Mouse (Mus musculus): Measurements from ENCODE around the gene Ccnb1.
"Not testable (repeated sequence)": the region's sequence is repeated elsewhere in the genome, so short reads cannot be mapped to it uniquely, and the experiment has no call there.

Gene Ccnb1

GRCm38 (mm10) chr13:100786414-100786867 is at the start of gene Ccnb1:
Gene Ccnb1, minus strand, starts transcription at chr13:100786570.
- DNase-seq (ENCODE audit: low spot score): peak; percentile 32

GRCm38 (mm10) chr13:100834777-100835176 is 48.4 kb upstream of the Ccnb1 start:
- no peak for DNase-seq (ENCODE audit: low spot score)

GRCm38 (mm10) chr13:100833640-100834002 is 47.3 kb upstream of the Ccnb1 start:
- DNase-seq (ENCODE audit: low spot score): no peak

GRCm38 (mm10) chr13:100832741-100833639 is 46.6 kb upstream of the Ccnb1 start, which contains the start of gene Slc30a5:
Gene Slc30a5, minus strand, starts transcription at chr13:100833427.
- peak; percentile 96 for DNase-seq (ENCODE audit: low spot score)

- DNase-seq (ENCODE audit: low spot score): no peak
These were observed 45.8 kb upstream of the Ccnb1 start for GRCm38 (mm10) chr13:100832188-100832587.

GRCm38 (mm10) chr13:100831123-100831522 is 44.8 kb upstream of the Ccnb1 start:
- DNase-seq (ENCODE audit: low spot score): no peak

- no peak for DNase-seq (ENCODE audit: low spot score)
These were observed 39.4 kb upstream of the Ccnb1 start for GRCm38 (mm10) chr13:100825627-100826410.

- DNase-seq (ENCODE audit: low spot score): no peak
These were observed 38.5 kb upstream of the Ccnb1 start for GRCm38 (mm10) chr13:100824916-100825315.

GRCm38 (mm10) chr13:100824306-100824705 is 37.9 kb upstream of the Ccnb1 start:
- DNase-seq (ENCODE audit: low spot score): no peak

GRCm38 (mm10) chr13:100823863-100824262 is 37.5 kb upstream of the Ccnb1 start:
- DNase-seq (ENCODE audit: low spot score): no peak

- no peak for DNase-seq (ENCODE audit: low spot score)
These were observed 28.1 kb upstream of the Ccnb1 start for GRCm38 (mm10) chr13:100814451-100814850.

GRCm38 (mm10) chr13:100805776-100806175 is 19.4 kb upstream of the Ccnb1 start:
- no peak for DNase-seq (ENCODE audit: low spot score)

GRCm38 (mm10) chr13:100797171-100797570 is 10.8 kb upstream of the Ccnb1 start:
- no peak for DNase-seq (ENCODE audit: low spot score)

- no peak for DNase-seq (ENCODE audit: low spot score)
These were observed 2.7 kb upstream of the Ccnb1 start for GRCm38 (mm10) chr13:100789083-100789482.

- DNase-seq (ENCODE audit: low spot score): not testable (repeated sequence)
These were observed 1.7 kb upstream of the Ccnb1 start for GRCm38 (mm10) chr13:100788057-100788456.

- DNase-seq (ENCODE audit: low spot score): no peak
These were observed 1.1 kb upstream of the Ccnb1 start for GRCm38 (mm10) chr13:100787316-100788010.

GRCm38 (mm10) chr13:100785806-100786413 is 460 bp downstream of the Ccnb1 start:
- DNase-seq (ENCODE audit: low spot score): no peak

- no peak for DNase-seq (ENCODE audit: low spot score)
These were observed 8.9 kb downstream of the Ccnb1 start for GRCm38 (mm10) chr13:100777491-100777890.

GRCm38 (mm10) chr13:100776710-100777109 is 9.7 kb downstream of the Ccnb1 start:
- DNase-seq (ENCODE audit: low spot score): no peak

- no peak for DNase-seq (ENCODE audit: low spot score)
These were observed 10.3 kb downstream of the Ccnb1 start for GRCm38 (mm10) chr13:100776056-100776419.

GRCm38 (mm10) chr13:100775252-100776055 is 10.9 kb downstream of the Ccnb1 start, which contains the start of gene Cenph:
Gene Cenph, minus strand, starts transcription at chr13:100775899.
- peak; percentile 43 for DNase-seq (ENCODE audit: low spot score)

Measured in layer of hippocampus, adult 9-10 months (tissue).